Mouse (Mus musculus) induced T-regulatory cell, adult 2 months (primary cell): ENCODE measurements around the gene Thegl.
"Not testable (repeated sequence)": the region's sequence is repeated elsewhere in the genome, so short reads cannot be mapped to it uniquely, and the experiment has no call there.

Source experiments
- DNase-seq: peaks from one replicate; pipeline ENCODE4 v3.0.0-alpha.2; 2012; ENCODE audit warnings: low read depth

Thegl gene

GRCm38 (mm10) chr5:77015544-77016482 is at the start of gene Thegl:
Gene Thegl (plus strand): TSS chr5:77016023.
- DNase-seq, result peak; percentile 86

GRCm38 (mm10) chr5:76969250-76969649 is 46.6 kb upstream of the Thegl start:
- no peak for DNase-seq

GRCm38 (mm10) chr5:76971115-76971514 is 44.7 kb upstream of the Thegl start:
- not testable (repeated sequence) for DNase-seq

- DNase-seq, result peak; percentile 39
Measured at GRCm38 (mm10) chr5:76973488-76973887, 42.3 kb upstream of the Thegl start.

- DNase-seq, result no peak
Measured at GRCm38 (mm10) chr5:76974207-76974553, 41.6 kb upstream of the Thegl start.

- DNase-seq, result peak; percentile 93
Measured at GRCm38 (mm10) chr5:76974554-76975285, 41.1 kb upstream of the Thegl start, which contains the start of gene Srp72. Gene Srp72 (plus strand): TSS chr5:76974683.

GRCm38 (mm10) chr5:76975736-76976135 is 40.1 kb upstream of the Thegl start:
- peak; percentile 45 for DNase-seq

- no peak for DNase-seq
Measured at GRCm38 (mm10) chr5:76984015-76984414, 31.8 kb upstream of the Thegl start.

GRCm38 (mm10) chr5:76990789-76991188 is 25.0 kb upstream of the Thegl start:
- no peak for DNase-seq

GRCm38 (mm10) chr5:76993174-76993814 is 22.5 kb upstream of the Thegl start:
- no peak for DNase-seq

GRCm38 (mm10) chr5:76998416-76998815 is 17.4 kb upstream of the Thegl start:
- peak; percentile 37 for DNase-seq

- no peak for DNase-seq
Measured at GRCm38 (mm10) chr5:77001192-77001591, 14.6 kb upstream of the Thegl start.

GRCm38 (mm10) chr5:77004051-77004821 is 11.6 kb upstream of the Thegl start, which contains the start of gene Arl9:
Gene Arl9 (plus strand): TSS chr5:77004055.
- no peak for DNase-seq

- no peak for DNase-seq
Measured at GRCm38 (mm10) chr5:77010352-77010751, 5.5 kb upstream of the Thegl start.

- no peak for DNase-seq
Measured at GRCm38 (mm10) chr5:77011082-77011481, 4.7 kb upstream of the Thegl start.

GRCm38 (mm10) chr5:77013171-77013570 is 2.7 kb upstream of the Thegl start:
- no peak for DNase-seq

GRCm38 (mm10) chr5:77028034-77028433 is 12.2 kb downstream of the Thegl start:
- no peak for DNase-seq

- DNase-seq, result peak; percentile 74
Measured at GRCm38 (mm10) chr5:77029735-77030134, 13.9 kb downstream of the Thegl start.

- DNase-seq, result not testable (repeated sequence)
Measured at GRCm38 (mm10) chr5:77035101-77035500, 19.3 kb downstream of the Thegl start.

- no peak for DNase-seq
Measured at GRCm38 (mm10) chr5:77038451-77038850, 22.6 kb downstream of the Thegl start.

- DNase-seq, result no peak
Measured at GRCm38 (mm10) chr5:77039391-77039790, 23.6 kb downstream of the Thegl start.

- DNase-seq, result no peak
Measured at GRCm38 (mm10) chr5:77044362-77044761, 28.5 kb downstream of the Thegl start.
